Mouse (Mus musculus) activated CD4-positive, CD25-positive, alpha-beta regulatory T cell, adult 4 months (primary cell): ENCODE measurements around the gene Atp6v0e2. TPM values are rescaled to one million over a fixed set of nuclear protein-coding genes. Genes with fewer than 3 reads are reported as not detected.
A peak's percentile ranks its signal among the peaks of the same experiment; 100 is the strongest.

Source experiments
- ATAC-seq: one replicate; pipeline ENCODE4 v1.8.0; 2017
- polyA plus RNA-seq, 2 experiments: library from polyadenylated mRNA; unstranded; fragments of 100-300 nt; shearing (Covaris generic); gene quantifications; one replicate each; pipeline ENCODE4 v1.2.1; 2017

Gene Atp6v0e2
- polyA plus RNA-seq: not detected

GRCm38 (mm10) chr6:48537105-48537954, at the start of gene Atp6v0e2:
TSS of gene Atp6v0e2 (plus strand) at chr6:48537615.
- no peak for ATAC-seq

DNA sequence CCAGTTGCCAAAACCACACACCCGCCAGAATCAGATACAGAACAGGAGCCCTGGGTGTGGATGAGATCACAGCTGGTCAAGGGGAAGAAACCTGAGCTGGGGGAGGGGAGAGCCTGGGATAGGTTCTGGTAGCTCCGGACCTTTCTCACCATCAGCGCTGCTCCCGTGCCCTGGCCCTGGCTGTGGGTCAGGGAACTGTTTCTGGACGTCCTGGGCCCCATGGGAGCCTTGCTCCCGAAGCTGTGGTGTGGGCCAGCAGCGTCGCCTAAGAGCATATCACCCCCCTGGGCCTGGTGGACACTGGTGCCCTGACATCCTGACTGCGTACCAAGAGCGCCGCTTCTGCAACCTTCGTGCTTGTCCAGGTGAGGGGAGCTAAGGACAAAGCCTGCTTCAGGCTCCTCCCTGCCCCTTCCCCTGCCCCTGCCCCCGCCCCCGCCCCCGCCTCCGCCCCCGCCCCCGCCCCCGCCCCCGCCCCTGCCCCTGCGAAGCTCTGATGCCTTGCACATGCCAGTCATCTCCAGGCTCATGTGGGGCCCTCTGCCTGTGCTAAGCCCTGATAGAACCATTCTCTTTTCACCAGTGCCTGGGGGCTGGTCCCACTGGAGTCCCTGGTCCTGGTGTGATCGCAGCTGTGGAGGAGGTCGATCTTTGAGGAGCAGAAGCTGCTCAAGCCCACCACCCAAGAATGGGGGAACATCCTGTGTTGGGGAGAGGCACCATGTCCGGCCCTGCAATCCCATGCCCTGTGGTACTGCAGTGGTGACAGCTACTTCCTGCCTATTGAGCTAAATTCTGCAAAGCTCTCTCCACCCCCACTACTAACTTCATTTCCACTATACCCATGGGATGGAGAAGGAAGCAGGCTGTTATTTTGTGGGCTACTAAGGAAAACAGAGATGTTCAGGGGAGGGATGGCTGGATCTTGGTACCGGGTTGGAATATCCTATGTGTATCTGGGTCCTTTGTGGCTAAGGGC, 49.4 kb upstream of the Atp6v0e2 start:
- no peak for ATAC-seq

- no peak for ATAC-seq
These were observed 47.7 kb upstream of the Atp6v0e2 start for GRCm38 (mm10) chr6:48489741-48490140.

DNA sequence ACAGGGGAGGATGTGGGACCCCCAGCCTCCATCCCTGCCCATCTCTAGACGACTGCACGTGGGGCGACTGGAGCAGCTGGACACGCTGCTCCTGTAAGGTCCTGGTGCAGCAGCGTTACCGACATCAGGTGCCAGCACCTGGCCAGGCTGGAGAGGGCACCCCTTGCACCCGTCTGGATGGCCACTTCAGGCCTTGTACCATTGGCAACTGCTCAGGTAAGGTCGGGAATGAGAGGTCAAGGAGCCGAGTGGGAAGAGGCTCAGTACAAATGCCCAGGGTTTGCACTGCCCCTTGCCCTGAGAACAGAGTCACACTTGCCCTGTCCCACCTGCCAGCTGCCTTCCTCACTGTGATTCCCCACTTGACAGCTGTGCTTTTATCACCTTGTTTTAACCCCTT, 46.1 kb upstream of the Atp6v0e2 start:
- ATAC-seq: no peak

- ATAC-seq: no peak
These were observed 44.2 kb upstream of the Atp6v0e2 start for GRCm38 (mm10) chr6:48493136-48493730.

DNA sequence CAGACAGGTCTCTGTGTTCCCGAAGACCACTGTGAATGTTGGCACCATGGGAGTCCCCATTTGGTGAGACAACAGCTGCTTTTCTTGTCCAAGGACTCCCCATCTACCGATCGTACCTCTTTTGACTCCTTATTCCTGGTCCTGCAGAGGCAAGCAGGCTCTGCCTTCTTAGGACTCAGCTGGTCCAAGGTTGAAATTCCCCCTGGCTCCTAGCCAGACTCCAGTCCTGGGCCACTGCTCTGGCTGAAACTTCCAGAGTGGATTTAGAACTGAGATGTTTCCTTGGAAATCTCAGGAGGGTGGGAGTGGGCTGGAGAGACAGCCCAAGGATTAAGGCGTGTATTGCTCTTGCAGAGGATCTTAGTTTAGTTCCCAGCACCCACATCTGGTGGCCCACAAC, 39.9 kb upstream of the Atp6v0e2 start:
- no peak for ATAC-seq

DNA sequence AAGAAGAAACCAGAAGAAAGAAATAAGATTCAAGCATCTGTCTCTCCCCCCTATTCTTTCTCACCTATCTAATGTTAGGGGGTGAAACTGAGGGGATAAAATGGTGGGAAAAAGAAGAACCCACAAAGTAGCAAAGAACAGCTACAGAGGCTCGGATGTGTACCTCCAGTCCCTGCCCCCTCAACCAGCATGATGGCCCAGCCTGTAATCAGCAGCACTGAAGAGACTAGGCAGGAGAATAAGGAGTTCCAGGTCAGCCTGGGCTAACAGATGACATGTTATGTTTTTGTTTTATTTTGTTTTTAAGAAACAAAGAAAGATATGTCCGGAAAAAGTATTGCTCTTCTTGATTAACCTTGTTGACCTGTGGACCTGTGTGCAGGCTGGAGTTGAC, 33.6 kb upstream of the Atp6v0e2 start:
- no peak for ATAC-seq

- peak; percentile 64 for ATAC-seq
These were observed 33.1 kb upstream of the Atp6v0e2 start for GRCm38 (mm10) chr6:48504241-48504854.

DNA sequence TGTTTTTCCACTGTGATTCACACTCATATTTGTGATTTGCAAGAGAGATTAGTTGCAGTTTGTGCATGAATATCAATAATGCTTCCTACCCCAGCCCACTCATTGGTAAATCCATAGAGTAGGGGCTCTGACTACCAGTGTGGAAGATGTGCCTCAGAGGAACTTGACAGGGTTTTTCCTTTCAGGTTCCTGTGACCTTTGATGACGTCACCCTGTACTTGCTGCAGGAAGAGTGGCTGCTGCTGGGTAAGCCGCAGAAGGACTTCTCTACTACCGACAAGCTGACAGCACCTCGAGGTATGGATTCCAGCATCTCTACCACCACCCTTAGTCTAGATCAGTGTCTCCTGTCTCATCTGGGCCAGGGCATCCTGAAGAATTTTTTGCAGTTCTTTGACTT, 29.3 kb upstream of the Atp6v0e2 start:
- peak; percentile 85 for ATAC-seq

DNA sequence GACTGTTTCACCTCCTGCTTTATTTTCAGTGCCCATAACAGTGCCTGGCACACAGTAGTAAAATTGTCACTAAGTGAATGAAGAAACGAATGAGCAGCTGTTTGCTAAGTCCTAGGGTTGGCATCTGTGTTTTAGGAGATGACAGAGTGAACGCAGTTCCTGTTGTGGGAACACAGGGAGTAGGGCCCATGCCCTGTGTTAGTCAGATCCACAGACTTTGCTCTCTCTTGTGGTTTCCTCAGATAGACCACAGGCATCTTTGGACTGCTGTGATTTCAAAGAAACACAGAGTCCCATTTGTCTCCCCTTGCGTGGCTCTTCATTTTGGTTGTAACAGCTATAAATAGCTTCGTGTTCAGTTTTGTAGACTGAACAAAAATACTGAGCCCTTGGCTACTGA, 27.0 kb upstream of the Atp6v0e2 start:
- ATAC-seq: no peak

DNA sequence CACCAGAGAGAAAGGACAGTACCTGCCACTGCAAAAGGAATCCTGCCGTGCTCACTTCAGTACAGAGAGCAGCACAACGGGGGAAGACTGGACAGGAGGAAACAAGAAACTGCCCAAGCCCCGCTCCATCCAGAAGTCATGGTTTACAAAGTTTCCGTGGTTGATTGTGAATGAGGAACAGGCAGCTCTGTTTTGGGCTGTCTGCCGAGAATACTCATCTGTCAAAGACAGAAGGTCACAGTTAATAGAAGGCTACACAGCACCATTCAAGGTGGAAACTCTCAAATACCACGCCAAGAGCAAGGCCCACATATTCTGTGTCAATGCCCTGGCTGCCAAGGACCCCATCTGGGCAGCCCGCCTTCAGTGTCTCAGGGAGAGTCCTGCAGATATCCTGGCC, 25.6 kb upstream of the Atp6v0e2 start:
- ATAC-seq: no peak

- peak; percentile 63 for ATAC-seq
These were observed 12.5 kb upstream of the Atp6v0e2 start for GRCm38 (mm10) chr6:48524882-48525281.

GRCm38 (mm10) chr6:48527901-48528300, 9.5 kb upstream of the Atp6v0e2 start:
- ATAC-seq: no peak

- ATAC-seq: no peak
These were observed 8.2 kb upstream of the Atp6v0e2 start for GRCm38 (mm10) chr6:48529261-48529660.

DNA sequence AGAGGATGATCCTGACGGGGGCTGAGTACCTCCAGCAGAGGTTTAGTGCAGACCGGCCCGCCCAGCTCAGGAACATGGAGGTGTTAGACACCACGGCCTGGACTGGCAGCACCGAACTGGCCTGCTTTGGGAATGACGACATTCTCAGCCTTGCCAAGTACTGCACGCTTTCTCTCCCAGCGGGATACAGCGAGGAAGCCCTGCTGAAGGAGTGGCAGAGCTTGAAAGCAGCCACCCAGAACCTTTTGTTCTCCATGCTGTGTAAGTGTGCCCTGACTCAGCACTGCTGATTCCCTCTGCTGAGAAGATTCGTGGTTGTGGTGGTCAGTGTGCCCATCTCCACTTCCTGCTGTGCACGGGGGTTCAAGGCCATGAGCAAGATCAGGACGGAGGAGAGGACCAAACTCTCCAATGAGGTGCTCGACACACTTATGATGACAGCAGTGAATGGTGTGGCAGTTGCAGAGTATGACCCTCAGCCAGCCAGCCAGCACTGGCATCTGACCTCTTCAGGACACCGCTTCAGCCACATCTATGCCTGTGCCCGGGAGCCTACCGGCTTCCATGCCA, 7.5 kb upstream of the Atp6v0e2 start:
- no peak for ATAC-seq

GRCm38 (mm10) chr6:48530862-48531261, 6.6 kb upstream of the Atp6v0e2 start:
- no peak for ATAC-seq

DNA sequence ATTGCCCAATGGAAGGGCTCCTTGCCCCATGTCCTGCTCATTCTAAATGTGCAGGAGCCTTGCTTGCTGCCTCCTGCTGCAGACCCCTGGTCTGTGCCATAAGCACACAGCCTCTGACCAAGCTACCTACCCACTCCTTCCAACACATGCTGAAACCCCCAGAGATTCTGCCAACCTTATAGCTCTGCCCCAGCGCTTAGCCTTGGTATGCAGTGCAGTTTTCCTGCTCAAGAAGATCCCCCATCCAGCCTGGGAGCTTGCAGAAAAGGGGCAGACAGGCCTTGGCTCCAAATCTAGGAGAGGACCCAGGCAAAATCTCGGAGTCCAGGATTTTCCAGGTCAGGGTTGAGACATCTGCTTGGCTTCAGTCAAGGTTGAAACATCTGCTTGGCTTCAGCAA, 3.9 kb upstream of the Atp6v0e2 start:
- no peak for ATAC-seq

DNA sequence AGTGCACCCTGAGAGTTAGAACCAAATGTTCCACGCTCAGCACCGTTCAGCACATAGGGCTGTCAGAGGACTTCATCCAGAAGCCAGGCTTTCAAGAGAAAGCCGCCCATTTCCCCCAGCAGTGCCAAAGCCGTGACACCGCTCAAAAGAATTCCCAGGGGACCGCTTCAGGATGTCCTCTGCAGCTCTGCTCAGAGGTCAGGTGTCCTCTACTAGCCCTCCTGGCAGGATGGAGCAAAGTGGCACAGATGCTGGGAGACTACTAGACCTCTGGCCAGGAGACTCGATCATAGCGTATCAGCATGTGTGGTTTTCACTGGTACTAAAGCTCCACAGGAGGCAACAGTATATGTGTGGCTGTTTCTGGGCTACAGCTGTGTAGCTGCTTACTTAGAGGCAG, 2.5 kb upstream of the Atp6v0e2 start:
- ATAC-seq: no peak

- no peak for ATAC-seq
These were observed 1.3 kb upstream of the Atp6v0e2 start for GRCm38 (mm10) chr6:48536091-48536490.

- peak; percentile 36 for ATAC-seq
These were observed 1.7 kb downstream of the Atp6v0e2 start for GRCm38 (mm10) chr6:48538841-48539737.

GRCm38 (mm10) chr6:48539860-48540259, 2.4 kb downstream of the Atp6v0e2 start:
- ATAC-seq: no peak
